Mouse (Mus musculus): ENCODE results near the gene Tent4b. TPM values are rescaled to one million over a fixed set of nuclear protein-coding genes. Genes with fewer than 3 reads are reported as not detected.

The Tent4b gene
- polyA plus RNA-seq, 1 experiment from 2014 or later = 8.7 TPM

Other genes with a start within 250 kb of the Tent4b start
- gene Zfp423, start 239.6 kb upstream of the Tent4b start, polyA plus RNA-seq (2016; fragmentation: Nextera tagmentation; extraction: Ambion mirVana) = 2.1 and 2.5 TPM in 2 replicates
- 28.5 and 30.0 TPM in 2 replicates for gene Cnep1r1, start 80.4 kb upstream of the Tent4b start, polyA plus RNA-seq (2016; fragmentation: Nextera tagmentation; extraction: Ambion mirVana)
- gene Heatr3, start 61.4 kb upstream of the Tent4b start, polyA plus RNA-seq (2016; fragmentation: Nextera tagmentation; extraction: Ambion mirVana) = 47.9 and 49.7 TPM in 2 replicates
- gene Adcy7, start 73.2 kb downstream of the Tent4b start, polyA plus RNA-seq (2016; fragmentation: Nextera tagmentation; extraction: Ambion mirVana) = 38.0 and 41.6 TPM in 2 replicates
- gene Brd7, start 163.0 kb downstream of the Tent4b start, polyA plus RNA-seq (2016; fragmentation: Nextera tagmentation; extraction: Ambion mirVana) = 61.3 and 64.7 TPM in 2 replicates